Mouse (Mus musculus): ENCODE data around the gene Sema4f.

DNA sequence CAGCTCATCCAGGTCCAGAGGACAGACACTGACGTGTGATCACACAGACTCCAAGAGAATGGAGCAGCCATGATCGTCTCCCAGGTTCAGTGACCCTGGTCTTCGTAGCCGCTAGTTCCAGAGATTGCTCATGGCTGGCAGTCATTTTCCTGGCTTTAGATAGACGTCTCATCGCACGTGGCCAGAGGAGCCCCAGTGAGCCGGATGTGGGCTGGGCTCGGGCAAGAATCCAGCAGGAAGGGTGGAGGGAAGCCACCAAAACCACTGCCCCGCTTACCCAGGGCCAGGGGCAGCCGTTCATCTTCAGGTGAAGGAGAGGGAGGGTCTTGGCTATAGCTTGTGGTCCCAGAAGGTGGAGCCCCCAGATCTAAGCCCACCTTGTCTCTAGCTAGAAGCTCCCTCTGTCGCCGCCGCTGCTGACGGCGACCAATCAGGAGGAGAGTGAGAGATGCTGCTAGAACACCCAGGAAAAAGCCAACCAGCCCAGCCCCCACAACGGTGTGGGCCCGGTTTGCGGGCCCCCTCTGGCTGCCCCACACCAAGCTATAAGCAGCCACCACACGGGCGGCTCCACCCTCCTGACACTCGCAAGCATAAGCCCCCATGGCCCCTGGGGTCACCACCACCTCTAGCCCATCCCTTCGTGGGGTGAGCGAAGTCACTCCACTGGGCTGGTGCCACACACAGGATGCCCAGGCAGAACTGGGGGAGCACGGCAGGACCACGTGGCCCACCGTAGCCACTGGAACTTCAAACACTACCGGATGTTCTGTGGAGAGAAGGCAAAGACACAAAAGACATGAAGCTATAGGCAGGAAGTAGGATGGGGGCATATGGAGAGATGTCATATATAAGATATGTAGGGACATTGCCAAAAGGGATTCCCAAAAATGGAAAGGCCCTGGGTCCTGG lies 26.0 kb downstream of the Sema4f start:
- TF ChIP-seq CTCF (IDR thresholded peaks at IDR 0.05; ENCODE audit: low read depth, low read length): no peak
- no peak for TF ChIP-seq POLR2AphosphoS5 (IDR thresholded peaks at IDR 0.05; ENCODE audit: insufficient replicate concordance, low read depth, low read length)
- TF ChIP-seq GATA1 (IDR thresholded peaks at IDR 0.05; ENCODE audit: borderline replicate concordance, low read length): no peak
- no peak for TF ChIP-seq GATA2 (IDR thresholded peaks at IDR 0.05; ENCODE audit: borderline replicate concordance, low read depth, low read length)
- TF ChIP-seq TAL1 (conservative IDR thresholded peaks at IDR 0.05; ENCODE audit: low read depth, low read length): no peak
